Mouse (Mus musculus) monocyte, adult 2 months (primary cell): ENCODE measurements around the gene Ptafr.
"Not testable (repeated sequence)": the region's sequence is repeated elsewhere in the genome, so short reads cannot be mapped to it uniquely, and the experiment has no call there.

Source experiments
- DNase-seq, 2 experiments: peaks; one replicate each; pipeline ENCODE4 v3.0.0; 2022; ENCODE audit warnings: low spot score in 2 of 2, low read depth in 1 of 2

Ptafr gene

GRCm38 (mm10) chr4:132554653-132555052 is 9.2 kb upstream of the Ptafr start:
- DNase-seq = no peak

GRCm38 (mm10) chr4:132555550-132555949 is 8.3 kb upstream of the Ptafr start:
- DNase-seq = peak in 1 of 2 experiments; percentile 10

GRCm38 (mm10) chr4:132563261-132563660 is 606 bp upstream of the Ptafr start:
- DNase-seq = no peak

- DNase-seq = no peak
Observed at GRCm38 (mm10) chr4:132565089-132565747, 1.4 kb downstream of the Ptafr start.

- DNase-seq = peak; percentile 67 to 73
Observed at GRCm38 (mm10) chr4:132567361-132567779, 3.5 kb downstream of the Ptafr start.

- no peak for DNase-seq
Observed at GRCm38 (mm10) chr4:132569115-132569514, 5.2 kb downstream of the Ptafr start.

- no peak for DNase-seq
Observed at GRCm38 (mm10) chr4:132571190-132571589, 7.3 kb downstream of the Ptafr start.

GRCm38 (mm10) chr4:132573327-132573726 is 9.5 kb downstream of the Ptafr start:
- no peak for DNase-seq

GRCm38 (mm10) chr4:132574809-132575347 is 11.0 kb downstream of the Ptafr start:
- no peak for DNase-seq

GRCm38 (mm10) chr4:132583781-132584180 is 19.9 kb downstream of the Ptafr start:
- DNase-seq = no peak

GRCm38 (mm10) chr4:132584975-132585374 is 21.1 kb downstream of the Ptafr start:
- DNase-seq = no peak

- DNase-seq = no peak
Observed at GRCm38 (mm10) chr4:132586282-132586681, 22.4 kb downstream of the Ptafr start.

GRCm38 (mm10) chr4:132588512-132588911 is 24.6 kb downstream of the Ptafr start:
- DNase-seq = peak in 1 of 2 experiments; percentile 50

- no peak for DNase-seq
Observed at GRCm38 (mm10) chr4:132590642-132591041, 26.8 kb downstream of the Ptafr start.

- DNase-seq = peak; percentile 84 to 86
Observed at GRCm38 (mm10) chr4:132592958-132593357, 29.1 kb downstream of the Ptafr start.

- no peak for DNase-seq
Observed at GRCm38 (mm10) chr4:132594191-132594590, 30.3 kb downstream of the Ptafr start.

- no peak for DNase-seq
Observed at GRCm38 (mm10) chr4:132598861-132599260, 35.0 kb downstream of the Ptafr start.

GRCm38 (mm10) chr4:132599764-132600163 is 35.9 kb downstream of the Ptafr start:
- no peak for DNase-seq

- no peak for DNase-seq
Observed at GRCm38 (mm10) chr4:132600465-132600864, 36.6 kb downstream of the Ptafr start.

GRCm38 (mm10) chr4:132601242-132601641 is 37.4 kb downstream of the Ptafr start:
- DNase-seq = not testable (repeated sequence)

GRCm38 (mm10) chr4:132603468-132603867 is 39.6 kb downstream of the Ptafr start:
- DNase-seq = no peak

GRCm38 (mm10) chr4:132605816-132606215 is 41.9 kb downstream of the Ptafr start:
- DNase-seq = no peak

GRCm38 (mm10) chr4:132608147-132608546 is 44.3 kb downstream of the Ptafr start:
- DNase-seq = no peak
